Mouse (Mus musculus): ENCODE results near the gene Gimap3. TPM values are rescaled to one million over a fixed set of nuclear protein-coding genes. Genes with fewer than 3 reads are reported as not detected.

Gimap3 gene
- total RNA-seq (2021): 2.4 and 3.5 TPM in 2 replicates
- long read RNA-seq, partial matches to known transcripts: 6 of 9 reads
- long read RNA-seq, other reads (novel, unspliced or antisense): 3 of 9 reads

DNA sequence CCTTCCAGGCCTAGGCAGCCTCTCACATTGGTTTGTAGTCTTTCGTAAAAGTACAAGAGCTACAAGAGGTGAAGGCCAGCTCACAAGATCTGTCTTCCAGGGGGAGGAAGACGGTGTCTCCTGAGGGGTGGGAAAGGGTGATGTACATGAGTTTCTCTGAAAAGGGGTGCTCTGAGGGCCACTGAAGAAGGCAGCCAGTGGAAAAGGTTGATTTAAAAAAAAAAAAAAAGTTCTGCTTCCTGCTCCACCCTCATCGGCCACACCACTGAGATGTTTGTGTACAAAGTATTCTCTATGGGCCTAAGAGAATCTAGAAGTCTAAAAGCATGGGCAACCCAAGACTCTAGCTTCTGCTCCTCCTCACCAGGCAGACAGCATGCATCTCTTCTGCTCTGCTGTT lies at the start of gene Gimap3:
Gene Gimap3, minus strand, starts transcription at position 156 of the 400 bp plus-strand sequence.
- DNase-seq: no peak

DNA sequence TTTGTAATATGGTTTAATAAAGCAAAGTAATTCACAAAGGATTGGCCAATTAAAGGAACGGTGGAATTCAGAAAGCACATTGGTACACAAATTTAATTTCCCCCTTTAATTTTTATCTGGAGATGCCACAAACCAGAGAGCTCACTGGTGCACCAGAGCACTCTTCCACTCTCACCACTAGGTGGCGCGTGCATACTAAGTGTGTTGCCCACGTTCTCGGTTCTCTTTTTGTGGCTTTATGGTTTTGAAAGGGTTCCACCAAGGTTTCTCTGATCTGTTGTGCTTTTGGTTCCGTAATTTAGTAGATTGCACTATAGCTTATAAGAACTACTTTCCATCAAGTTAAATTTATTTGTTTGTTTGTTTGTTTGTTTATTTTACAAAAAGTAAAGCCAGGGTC lies 47.2 kb upstream of the Gimap3 start:
- peak; percentile 72 for DNase-seq

DNA sequence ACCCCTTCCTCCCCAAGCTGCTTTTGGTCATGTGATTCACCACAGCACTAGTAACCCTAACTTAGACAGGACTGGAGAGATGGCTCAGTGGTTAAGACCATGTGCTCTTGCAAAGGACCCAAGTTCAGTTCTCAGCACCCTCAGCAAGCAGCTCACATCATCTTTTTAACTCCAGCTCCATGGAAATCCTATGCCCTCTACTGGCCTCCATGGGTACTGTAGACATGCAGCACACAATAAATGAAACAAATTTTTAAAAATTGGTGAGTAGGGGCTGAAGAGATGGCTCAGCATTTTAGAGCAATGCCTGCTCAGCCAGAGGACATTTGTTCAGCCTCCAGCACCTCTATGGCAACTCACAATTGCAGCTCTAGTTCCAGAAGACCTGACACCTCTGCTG lies 44.4 kb upstream of the Gimap3 start:
- DNase-seq: no peak

DNA sequence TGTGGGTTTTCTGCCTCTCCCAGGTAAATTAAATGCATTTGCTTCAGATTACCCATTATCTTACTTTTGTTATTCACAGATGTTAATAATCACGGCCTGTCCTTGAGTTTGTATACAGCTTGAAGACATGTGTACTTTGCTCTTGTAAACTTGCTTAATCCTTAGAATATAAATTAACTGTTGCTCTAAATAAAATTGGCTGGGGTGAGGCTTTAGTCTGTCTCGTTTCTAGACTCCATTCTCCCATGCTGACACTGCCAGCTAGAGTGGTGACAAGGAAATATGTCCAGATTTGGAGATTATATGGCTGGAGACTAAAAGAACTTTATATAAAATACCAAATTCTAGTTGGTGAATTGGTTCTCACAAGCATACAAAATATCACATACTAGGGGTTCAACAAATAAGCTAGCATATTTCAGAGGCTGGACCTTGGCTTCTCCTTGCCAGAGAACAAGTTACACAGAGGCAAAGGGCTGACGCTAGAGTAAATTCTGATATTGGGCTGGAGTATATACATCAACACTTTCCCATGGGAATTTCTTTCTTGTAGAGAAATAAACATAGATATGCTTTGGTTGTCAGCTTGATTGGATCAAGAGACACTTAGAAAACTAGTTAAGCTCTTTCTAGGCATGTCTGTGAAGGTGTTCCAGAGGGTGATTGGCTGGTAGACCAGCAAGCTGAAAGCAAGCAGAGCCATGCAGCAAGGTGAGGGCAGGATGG lies 39.0 kb upstream of the Gimap3 start:
- DNase-seq: no peak

DNA sequence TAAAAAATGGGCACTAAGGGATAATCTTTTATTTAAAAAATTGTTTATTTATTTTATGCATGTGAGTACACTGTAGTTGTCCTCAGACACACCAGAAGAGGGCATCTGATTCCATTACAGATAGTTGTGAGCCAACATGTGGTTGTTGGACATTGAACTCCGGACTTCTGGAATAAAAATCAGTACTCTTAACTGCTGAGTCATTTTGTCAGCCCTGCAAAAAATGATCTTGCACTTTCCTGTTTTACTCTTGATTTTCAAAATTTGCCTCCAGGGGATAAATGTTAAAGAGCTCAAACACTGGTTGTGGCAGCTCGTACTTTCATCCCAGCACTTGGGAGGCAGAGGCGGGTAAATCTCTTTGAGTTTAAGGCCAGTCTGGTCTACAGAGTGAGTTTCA lies 36.1 kb upstream of the Gimap3 start:
- DNase-seq: no peak

DNA sequence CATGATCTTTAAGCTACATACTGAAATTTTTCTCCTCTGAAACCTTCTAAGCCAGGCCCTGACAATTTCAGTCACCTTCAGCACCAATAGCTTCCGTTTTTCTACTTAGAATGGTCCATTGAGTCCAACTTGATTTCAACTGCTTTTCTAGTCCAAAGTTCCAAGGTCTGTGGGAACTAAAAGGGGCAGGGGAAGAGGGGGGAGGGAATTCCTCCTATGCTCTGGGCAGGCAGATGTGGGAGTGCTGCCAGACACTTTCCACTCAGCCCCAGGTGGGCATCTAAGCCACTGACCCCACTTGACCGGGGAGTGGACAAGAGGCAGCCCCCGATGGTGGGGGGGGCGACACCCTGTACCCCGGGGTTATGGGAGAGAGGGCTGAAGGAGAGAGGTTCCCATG lies 33.7 kb upstream of the Gimap3 start:
- no peak for DNase-seq

DNA sequence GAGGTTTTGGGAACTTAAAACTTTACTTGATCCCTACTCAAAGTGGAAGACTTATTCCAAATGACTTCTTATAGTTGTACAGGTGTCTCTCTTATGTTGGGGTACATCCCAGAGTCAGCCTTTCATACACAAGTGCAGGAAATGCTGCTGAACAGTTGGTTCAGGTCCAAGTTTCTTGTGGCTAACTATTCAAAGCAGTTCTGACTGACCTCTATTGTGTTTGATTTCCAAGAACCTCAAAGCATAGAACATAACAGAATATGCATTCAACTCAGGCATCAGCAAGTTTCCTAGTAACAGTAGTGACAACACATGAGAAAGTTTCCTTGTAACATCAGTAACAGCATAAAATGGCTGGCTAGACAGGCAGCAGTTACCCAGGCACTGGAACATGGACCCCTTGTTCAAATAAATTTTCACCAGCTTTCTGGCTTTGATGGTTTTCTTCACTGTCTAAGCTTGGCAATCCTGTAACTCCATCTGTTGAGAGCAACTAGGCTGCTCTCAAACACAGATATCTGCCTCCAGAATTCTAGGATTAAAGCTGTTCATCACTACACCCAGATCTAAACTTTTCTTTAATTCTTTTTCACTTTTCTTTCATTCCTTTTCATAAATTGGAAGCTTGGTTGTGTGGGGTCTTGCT lies 32.9 kb upstream of the Gimap3 start:
- no peak for DNase-seq

DNA sequence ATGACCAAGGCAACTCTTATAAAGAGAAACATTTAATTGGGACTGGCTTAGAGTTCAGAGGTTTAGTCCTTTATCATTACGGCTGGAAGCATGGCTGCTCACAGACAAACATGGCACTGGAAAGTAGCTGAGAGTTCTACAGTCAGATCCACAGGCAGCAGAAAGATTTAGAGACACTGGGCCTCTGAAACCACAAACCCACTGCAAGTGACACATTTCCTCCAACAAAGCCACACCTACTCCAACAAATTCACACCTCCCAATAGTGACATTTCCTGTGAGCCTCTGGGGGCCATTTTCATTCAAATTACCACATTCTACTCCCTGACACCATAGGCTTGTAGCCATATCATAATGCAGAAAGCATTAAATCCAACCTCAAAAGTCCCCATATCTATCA lies 31.2 kb upstream of the Gimap3 start:
- DNase-seq: no peak

DNA sequence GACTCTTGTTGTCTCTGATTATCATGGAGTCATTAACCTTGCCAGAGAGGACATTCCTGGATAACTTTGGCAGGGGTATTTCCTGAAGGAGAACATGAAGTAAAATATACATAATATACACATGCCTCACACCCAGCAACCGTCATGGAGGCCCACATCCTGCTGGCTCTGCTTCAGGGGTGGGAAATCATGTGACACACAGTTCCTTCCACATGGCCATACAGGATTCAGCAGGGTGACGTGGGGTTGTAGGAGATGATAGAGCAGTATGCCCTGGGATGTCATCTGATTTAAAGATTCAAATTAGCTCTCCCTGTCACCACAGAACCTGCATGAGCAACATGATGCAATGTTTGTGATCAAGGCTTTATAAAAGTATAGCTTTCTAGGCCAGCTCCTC lies 17.2 kb upstream of the Gimap3 start:
- no peak for DNase-seq

DNA sequence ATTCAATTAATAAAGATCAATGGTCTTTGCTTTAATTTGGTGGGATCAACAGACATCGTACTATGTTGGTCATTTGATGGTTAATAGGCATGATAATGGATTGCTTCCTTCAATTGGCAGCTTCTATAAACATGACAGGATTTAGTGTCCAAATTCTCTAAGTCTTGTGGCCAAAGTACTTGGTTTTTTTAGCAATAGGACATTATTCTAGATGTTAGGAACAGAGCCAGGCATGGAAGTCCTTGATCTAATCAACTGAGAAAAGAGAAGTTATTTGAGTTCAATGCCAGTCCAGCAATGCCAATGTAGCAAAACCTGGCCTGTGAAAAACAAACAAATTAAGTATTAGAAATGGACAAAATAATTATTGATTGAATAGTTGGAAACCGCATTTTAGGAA lies 14.9 kb upstream of the Gimap3 start:
- no peak for DNase-seq

DNA sequence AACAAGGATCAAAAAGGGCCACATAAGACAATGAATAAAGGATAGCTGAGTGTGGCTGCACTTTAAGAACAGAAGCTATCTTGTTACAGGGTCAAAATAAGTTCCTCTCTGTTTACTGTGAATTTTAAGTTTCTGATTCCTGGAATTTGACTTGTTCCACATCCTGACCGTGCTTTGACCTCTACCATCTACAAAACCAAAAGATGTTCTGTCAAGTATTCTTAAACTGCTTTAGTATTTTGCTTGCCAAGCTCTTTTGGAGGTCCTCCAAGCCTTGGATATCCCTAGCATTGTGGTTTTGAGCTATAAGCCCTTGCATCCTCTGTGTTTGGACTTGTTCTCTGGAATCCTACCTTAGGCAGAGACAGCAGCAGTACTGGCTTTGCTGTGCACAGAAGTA lies 14.5 kb upstream of the Gimap3 start:
- DNase-seq: no peak

DNA sequence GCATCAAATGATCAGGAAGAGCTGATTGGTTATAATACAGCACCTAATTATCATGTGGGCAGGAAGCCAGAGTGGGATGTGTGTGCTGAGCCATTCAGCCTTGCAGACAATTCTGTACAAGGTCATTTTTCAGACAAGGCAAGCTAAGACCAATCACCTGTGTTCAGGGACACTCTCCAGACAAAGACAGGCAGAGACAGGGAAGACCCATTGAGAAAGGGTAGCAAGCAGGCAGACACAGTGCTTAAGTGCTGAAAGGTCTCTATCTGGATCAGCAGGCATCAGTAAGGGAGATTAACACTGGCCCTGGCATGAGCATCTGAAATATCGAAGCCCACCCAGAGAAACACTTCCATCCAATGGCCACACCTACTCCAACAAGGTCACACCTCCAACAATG lies 13.8 kb upstream of the Gimap3 start:
- no peak for DNase-seq

DNA sequence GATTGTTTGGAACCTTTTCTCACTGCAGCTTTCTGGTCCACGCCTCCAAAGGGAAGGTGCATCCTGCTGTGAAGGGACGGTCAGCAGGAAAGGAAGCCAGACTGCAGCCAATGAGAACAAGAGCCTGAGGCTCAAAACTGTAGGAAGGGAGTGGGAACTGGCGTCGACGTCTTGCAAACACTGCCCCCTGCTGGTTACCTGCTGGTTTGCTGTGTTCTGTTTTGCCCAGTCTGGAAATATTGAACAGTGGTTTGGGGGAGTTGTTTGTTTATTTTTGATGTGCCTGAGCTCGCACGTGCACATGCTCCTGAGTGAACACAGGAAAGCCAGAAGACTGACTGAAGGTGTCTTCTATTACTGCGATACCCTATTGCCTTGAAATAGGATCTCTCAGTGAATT lies 1.4 kb upstream of the Gimap3 start:
- peak; percentile 83 for DNase-seq

DNA sequence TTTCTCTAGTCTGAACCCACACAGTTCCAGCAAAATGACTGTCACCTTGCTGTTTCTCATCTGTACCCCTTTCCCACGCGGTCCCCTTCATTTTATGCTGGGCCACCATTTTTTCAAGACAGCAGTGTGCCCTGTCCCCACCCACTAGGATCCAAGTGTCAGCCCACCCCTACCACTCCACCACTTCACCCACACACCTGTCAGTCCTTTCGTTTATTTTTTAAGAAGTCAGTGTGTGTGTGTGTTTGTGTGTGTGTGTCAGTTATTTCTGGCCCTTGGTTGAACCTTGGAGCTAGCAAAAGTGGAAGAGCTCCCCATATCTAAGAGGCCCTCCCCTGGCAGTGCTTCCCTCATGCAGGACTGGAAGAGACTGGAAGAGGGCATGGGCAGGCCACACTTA lies 1.7 kb downstream of the Gimap3 start:
- DNase-seq: no peak

DNA sequence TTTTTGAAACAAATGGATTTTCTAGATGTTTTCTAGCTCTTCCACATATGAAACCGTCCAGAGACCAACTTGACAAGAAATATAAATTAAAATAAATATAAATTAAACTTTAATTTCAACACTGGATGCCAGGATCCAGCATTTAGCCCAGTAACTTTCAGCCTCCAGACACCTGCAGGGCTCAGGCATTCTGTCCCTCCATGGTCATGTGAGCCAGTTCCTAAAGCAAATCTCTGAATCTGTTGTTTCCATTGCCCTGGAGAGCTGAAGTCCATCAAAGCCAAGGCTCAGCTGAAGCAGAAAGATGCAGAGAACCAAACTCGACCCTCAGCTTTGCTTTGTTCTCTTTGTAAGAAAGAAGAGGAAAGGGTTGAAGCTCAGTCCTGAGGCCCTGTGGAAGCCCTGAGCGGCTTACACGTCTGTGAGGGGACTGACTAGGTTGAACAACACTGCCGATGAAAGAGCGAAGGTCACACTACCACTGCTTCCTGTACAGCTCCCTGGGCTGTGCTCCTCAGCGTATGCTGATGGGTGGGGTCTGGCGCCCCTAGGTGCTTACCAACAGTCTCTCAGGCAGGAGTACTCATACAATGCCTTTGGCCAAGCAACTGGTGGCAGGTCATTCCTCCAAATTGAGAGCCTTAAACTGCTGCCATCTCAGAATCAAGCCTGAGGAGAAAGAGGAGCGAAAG lies 2.3 kb downstream of the Gimap3 start:
- no peak for DNase-seq

DNA sequence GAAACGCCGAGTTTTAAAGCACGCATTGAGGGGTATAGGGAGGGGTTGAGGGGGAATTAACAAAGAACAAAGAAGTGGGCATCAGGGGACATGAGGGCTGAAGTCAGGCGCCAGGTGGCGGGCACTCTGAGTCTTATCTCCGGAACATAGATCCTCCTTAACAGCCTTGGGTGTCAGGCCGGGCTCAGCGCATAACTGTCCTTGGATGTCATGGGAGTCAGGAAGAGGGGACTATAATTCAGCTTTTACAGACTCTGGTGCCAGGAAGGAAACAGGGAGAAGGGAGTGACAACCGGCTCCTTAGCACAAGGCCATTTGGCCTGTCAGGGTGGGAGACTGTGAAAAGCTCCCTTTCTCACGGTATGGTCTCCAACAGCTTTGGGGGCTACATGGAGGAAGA lies 6.2 kb downstream of the Gimap3 start:
- no peak for DNase-seq

DNA sequence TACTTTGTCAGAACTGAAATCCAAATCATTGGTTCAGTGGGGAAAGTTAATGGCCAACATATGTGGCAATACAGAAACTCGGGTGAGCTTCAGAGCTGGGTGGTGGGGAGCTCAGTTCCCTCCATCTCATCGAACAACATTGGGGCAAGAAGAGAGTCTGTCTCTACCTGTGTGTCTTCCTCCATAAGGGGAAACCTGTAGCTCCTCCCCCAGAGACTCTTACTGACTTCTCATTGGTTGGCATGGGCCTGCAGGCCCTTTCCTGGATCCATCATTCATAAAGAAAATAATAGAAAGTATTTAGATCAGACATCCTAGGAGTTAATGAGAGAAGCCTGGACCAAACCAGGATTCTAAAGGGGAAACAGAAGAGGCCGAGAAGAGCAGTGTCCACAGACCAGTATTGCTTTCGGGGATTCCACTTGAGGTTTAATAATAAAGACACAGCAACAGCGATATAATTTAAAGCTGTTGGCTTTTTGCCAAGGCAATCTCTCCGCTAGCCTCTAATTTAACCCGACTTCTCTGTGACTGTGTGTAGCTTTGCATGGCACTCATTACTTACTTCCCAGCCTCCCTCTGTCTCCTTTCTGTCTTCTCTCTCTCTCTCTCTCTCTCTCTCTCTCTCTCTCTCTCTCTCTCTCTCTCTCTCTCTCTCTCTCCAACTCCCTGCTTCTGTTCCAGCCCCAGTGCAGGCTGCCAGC lies 6.9 kb downstream of the Gimap3 start:
- DNase-seq: no peak

DNA sequence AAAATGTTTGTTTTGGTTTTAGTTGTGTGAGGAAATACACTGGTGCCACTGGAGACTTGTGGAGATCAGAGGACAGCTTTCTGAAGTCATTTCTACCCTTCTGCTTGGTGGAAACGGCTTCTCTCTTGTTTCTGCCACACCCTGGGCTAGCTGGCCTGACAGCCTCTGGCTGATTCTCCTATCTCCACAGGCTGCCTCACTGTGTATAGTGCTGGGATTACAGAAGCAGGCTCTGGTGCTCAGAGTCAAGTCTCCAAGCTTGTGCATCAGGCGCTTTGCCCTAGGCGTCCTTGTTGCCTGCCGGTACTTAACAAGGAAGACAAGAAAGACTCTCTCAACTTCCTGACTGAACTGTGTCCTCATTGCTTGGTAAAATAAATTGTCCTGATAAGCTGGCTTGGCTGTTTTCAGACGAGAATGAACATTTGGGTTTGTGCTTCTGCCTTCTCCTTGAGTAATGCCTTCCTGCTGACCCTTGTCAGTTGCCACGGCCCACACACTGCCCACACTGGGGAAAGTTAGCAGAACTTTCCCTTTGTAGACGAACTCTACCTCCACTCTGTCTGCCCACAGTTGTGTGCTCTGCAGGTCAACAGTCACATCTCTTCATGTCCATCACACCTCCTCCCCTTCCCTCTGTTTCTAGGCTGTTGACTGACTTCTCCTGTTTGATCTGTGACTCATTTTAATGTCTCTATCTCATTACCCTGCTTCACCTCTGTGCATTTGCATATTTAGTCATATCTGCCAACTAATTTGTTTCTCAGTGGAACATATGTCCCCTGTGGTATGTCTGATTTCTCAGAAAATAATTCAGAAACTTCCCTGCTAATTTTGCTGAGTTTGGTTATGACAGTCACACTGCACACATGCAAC lies 23.3 kb downstream of the Gimap3 start:
- DNase-seq: no peak

DNA sequence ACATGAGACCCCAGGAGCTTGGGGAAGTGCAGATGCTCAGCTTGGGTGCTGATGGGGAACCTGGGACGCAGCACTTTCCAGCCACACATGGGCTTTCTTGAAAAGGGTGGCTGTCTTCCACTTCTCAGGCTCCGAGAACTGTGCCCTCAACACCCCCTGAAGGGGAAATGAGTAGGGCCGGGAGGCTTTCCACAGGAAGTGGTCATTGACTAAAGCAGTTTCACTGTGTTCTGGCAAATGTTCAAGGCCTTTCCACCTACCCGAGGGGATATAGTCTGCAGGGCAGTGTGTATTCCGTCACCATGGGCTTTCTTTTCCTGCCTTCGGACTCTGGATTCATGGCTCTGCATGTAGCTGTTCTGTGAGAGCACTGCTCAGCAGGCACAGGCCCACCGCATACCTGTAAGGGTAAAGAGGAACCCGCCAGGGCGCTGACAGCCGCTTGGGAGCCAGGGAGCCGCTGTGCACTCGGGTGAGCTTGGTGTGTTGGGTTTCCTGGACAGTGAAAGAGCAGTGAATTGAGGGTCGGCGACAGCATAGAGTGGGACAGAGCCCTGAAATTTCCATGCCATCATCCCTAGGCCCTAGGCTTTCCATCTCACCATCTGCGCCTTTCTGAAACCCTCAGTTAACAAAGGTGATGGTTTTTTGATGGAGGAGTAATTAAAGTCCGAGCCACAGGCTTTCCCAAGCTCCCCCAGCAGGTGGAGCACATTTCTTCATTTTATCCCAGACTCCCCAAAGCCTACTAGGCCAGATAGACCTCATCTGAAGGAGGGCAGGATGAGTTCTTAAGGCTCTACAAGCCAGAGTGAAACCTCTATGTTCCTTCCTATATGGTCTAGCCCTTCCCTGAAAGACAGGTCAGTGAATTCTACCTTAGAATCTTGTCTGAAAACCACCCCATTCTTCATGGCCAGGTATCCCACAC lies 24.4 kb downstream of the Gimap3 start, which contains the start of gene Gimap5:
Gene Gimap5, plus strand, starts transcription at position 239 of the 931 bp plus-strand sequence.
- DNase-seq: peak; percentile 28

DNA sequence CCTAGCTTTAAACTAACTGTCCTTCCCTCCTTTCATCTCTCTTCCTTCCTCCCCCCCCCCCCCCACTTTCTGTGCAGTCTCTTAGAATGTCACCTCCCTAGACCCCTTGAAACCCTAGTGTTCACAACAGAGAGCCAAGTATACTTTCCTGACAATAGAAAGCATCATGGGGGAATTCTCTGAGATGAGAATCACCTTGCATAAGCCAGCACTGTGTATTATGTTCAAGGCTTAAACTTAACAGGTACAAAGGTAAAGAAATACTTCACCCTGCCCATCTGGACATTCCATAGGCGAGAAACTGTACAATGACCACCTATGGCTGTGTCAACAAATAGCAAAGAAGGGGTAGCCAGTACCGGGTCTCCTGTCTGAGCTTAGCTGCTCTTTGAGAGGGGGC lies 25.2 kb downstream of the Gimap3 start:
- DNase-seq: no peak

Data from adrenal gland, postnatal 25 days (tissue).